Mouse (Mus musculus) thymus, adult 2 months (tissue): ENCODE measurements around the gene Tspan5.

ENCODE experiments used
- CTCF ChIP-seq: fragments of 200-500 bp; IDR thresholded peaks from 2 replicates; pipeline ENCODE4 v1.5.1; 2012; ENCODE audit warnings: mild to moderate bottlenecking, control low read depth, low read length, moderate library complexity, borderline replicate concordance; ENCODE audit not compliant: control insufficient read depth, poor library complexity, insufficient read depth; ENCODE audit errors: extremely low read depth
- POLR2A ChIP-seq: fragments of 200-500 bp; IDR thresholded peaks from 2 replicates; pipeline ENCODE4 v1.6.1; 2012; ENCODE audit warnings: mild to moderate bottlenecking, low read length, control low read depth, moderate library complexity; ENCODE audit not compliant: control insufficient read depth, poor library complexity, insufficient read depth; ENCODE audit errors: extremely low read depth

- TF ChIP-seq CTCF (peak; percentile 12; the same call in 1 of the 2 replicates), POLR2A (no peak)
These were observed 1.2 kb downstream of the Tspan5 start for GRCm38 (mm10) chr3:138743061-138743671.
